Mouse (Mus musculus): ENCODE data around the gene Ifnab. TPM values are rescaled to one million over a fixed set of nuclear protein-coding genes. Genes with fewer than 3 reads are reported as not detected.

Ifnab gene
- total RNA-seq (2021), result not detected
- long read RNA-seq, experiment 1, result 0 reads
- long read RNA-seq, experiment 2, result 0 reads

DNA sequence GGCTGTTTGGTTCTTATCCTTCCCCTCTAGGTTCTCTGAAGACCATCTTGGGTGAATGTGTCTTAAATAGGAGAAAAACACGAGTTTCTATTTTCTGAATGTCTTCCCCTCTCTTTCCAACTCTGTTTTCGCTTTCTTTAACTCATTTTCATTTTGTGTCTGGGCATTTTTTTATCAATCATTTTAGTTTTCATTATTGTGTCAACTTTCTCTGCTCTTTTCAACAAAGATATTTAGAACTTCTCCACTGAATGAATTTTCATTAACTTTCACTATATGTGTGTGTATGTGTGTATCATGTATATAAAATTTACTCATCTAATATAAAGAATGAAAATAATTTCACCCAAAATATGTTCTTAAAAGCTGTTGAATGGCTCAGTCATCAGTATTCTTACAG is at the start of gene Ifnab:
Ifnab (minus strand) TSS at position 101 of the 400 bp plus-strand sequence.
- DNase-seq (ENCODE audit: low spot score in 2 of 2), result no peak

DNA sequence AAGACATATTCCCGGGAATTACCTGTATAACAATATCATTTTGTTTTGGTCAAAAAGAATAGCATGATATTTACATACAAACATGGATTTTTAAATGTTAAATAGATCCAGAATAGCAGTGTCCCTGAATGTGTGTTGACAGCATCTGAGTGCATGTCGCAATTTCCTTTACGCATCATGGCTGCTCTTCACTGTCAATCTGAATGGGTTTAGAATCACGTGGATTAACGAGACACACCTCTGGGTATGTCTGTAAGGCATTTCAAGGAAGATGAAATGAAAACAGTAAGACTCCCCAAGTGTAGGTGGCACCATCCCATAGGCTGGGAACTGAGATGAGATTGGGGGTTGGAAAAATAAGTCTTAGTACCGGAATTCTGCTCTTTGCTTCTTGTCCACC is 47.9 kb upstream of the Ifnab start:
- DNase-seq (ENCODE audit: low spot score in 2 of 2), result no peak

DNA sequence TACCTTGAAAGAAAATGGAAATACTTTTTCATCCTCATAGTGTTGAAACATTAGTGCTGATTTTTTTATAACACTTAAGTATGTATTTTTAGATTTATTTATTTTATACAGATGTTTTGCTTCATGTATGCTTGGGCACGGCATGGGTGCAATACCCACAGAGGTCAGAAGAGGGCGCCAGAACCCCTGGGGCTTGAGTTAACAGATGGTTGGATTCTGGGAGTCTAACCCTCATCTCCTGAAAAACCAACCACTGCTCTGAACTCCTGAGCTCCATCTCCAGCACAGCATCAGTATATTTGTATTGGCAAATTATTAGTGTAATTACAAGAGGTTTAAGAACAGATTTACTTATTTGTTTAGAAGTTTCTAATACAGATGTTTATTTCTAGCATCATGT is 47.3 kb upstream of the Ifnab start:
- DNase-seq (ENCODE audit: low spot score in 2 of 2), result peak; percentile 55 to 69

DNA sequence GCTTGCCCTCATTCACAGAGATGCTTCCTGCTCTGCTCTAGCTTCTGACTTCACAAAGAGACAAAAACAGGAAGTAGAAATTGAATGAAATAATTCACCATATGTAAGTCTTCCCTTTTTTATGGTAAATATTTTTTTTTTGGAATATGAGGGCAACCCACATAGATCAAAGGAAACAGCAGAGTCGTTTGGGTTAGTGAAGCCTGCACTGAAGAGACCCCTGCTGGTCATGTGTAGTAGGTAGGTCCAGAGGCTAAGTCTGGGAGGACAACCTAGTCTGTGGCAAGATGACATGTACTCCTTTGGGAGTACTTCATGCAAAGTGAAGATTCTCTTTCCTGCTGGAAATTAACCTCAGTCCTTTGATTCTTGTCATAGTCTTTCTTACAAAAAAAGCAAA is 36.2 kb upstream of the Ifnab start:
- DNase-seq (ENCODE audit: low spot score in 2 of 2), result no peak

DNA sequence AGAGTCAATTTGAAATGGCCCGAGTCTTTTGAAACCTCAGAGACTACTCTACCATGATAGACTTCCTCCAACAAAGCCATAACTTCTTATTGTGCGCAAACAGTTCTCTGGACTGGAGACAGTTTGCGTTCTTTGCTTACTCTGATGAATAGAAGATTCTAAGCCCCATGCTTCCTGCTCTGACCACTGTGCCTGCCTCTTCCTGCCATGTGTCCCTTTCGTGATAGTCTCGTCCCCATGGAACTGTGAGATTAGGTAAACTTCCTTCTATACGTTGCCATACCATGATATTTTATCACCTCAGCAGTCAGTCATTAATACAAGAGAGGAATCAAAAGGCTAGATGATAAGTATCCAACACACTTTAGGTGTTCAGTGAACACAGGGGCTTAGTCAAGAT is 35.6 kb upstream of the Ifnab start:
- DNase-seq (ENCODE audit: low spot score in 2 of 2), result no peak

DNA sequence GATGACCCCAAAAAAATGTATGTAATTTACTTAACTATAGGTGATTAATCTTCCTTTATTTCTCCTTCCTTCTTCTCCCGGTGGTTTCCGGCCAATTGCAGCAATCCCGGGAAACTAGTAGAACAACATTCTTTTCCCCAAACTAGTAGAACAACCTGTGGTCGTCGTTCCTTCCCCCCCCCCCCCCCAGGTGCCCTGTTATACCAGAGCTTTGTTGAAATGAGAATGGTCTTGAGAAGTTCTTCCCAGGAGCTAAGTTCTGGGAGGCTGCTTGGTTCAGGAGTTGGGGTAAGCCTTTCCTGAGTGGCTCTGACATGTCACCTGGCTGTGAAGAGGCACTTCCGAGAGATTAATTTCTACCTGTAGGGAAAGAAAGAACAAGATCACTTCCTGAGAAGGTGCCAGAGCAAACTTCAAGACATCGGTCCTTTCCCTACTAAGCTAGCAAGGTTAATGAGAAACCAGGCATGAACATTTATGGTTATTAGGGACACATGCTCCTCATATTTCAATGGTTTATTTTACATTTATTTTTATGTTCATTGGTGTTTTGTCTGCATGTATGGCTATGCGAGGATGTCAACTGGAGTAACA is 32.4 kb upstream of the Ifnab start:
- no peak for DNase-seq (ENCODE audit: low spot score in 2 of 2)

DNA sequence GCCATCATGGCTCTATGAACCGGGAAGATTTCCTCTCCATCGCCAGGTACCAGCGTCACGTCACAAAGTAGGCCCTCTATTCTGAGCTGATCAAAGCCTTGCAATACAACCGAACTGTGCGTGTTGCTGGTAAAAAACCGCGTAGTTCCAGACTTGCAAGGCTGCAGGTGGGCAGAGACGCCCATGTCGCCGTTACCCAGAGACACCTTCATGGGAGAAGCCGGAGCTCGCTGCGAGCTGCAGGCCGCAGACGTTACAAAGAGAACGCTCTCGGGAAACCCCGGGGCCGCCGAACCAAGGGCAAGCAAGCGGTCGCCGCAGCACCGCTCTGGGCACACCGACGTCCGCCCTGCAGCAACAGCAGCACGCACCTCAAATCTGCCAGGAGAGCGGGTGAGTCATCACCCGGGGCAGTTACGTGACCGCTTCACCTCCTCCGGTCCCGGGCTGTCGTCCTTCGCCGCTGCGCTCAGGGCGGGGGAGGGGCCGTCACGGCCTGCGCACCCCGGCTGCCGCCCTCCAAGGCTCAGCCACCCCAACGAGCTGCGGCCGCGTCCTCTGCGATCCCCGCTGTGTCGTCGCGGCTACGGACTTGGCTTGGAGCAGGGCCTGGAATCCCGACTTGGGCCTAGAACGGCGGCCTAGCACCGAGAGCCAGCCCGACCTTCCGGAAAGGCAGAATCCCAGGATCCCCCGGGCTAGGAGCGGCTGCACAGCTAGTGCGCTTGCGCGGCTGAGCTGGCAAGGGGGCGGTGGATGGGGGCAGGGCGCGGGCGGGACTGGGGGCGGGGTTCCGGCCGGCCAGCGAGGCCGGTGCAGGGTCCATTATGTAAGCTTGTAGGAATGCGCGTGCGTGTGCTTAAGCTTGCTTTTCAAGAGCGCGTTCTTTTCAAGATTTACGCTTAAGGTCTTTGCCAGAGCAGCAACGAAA is 30.9 kb upstream of the Ifnab start, which contains the start of the genes Gm26566 and Klhl9:
Gm26566 (plus strand) TSS at position 15 of the 931 bp plus-strand sequence.
Klhl9 (minus strand) TSS at position 675 of the 931 bp plus-strand sequence.
- DNase-seq (ENCODE audit: low spot score in 2 of 2), result peak; percentile 91 to 92

DNA sequence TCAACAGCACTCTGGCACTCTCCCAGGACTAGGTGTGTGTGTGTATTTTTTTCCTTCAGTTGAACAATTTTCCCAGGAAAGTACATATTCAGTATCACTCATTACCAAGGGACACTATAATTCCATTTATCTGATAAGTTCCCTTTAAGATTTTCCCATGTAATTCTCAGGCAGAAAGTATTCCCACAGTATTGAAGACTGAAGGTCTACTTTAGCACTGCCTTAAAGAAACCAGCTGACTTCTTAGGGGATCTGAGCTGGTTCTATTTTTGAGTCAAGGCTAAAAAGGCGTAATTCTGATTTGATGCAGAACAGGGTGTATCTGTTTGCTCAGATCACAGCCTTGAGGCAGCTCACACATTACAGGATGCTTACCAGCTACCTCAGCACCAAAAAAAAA is 27.6 kb upstream of the Ifnab start:
- no peak for DNase-seq (ENCODE audit: low spot score in 2 of 2)

DNA sequence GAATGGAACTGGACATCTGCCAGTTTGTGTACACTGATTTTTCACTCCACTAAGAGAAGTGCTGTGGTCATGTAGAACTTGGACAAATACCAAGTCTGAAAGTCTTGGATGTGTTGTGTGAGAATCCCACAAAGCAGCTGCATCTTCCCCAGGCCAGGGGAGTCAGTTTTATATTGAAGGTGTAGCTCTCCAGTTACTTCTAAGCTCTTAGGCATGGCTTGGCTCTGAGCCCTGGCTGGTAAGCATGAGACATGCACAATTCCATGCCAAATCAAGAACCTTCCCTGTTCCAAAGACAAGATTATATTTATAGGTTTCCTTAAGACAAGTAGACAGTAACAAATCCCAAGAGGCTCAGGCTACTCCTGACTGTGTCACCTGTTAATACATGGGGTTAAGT is 23.9 kb upstream of the Ifnab start:
- no peak for DNase-seq (ENCODE audit: low spot score in 2 of 2)

DNA sequence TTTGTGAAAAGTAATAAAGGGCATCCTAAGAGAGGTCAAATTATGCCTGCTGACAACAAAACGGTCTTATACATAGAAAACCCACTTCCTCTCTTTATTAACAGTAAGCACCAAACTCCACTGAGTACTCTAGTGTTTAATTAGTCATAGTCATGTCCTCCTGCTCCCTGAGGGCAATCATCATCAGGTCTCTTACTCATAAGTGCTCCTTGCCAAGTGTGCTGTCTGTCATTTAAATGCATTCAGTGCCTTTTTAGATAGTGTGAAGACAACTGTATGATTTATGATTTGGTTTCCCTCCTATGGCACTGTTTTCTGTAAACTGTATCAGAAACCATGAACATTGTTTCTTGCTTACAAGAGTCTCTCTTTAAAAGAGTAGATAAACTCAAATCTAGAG is 23.1 kb upstream of the Ifnab start:
- DNase-seq (ENCODE audit: low spot score in 2 of 2), result no peak

DNA sequence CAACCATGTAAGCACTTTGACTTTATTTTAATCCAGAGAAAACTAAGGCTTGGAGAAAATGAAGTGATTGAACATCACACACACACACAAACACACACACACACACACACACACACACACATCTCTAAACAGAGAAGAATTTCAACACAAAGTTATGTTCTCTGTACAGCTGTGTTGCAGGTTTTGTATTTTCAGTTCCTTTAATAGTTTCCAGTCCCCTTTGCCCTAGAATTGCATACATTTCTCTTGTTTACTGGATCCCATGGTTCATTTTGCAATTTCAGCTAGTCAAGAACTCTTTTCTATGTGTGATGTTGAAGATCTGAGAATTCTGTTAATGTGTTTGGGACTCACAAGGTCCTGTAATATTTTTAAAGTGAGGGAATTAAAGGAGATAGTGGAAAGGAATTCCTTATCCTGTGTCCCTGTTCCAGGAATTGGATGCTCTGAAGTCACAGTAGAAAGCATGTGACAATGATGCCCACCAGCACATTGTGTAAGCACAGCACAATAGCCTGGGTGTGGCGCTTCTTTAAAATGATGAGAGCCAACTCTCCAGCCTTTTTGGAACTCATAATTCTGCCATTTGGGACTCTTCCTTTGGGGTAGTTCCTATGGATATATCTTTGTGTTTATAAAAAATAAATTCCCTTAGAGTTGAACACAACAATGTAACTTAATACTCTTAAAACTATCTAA is 16.1 kb upstream of the Ifnab start:
- no peak for DNase-seq (ENCODE audit: low spot score in 2 of 2)

DNA sequence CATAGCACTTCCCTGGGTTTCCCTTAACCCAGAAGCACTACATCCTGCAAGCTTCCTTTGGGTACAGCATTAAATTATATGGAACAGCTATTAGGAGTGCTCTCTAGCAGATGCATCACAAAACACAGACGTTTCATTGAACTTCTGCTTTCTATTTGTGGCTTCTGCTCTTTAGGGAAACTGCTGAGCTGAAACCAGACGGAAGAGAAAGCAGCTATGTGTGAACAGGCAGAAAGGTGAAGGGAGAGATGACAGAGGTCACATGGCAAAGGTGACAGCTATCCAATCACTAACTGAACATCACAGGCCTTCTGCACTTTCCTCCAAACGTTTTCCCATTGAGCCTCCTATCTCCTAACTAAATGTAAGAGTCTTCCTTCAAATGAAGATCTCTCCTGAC is 14.8 kb upstream of the Ifnab start:
- no peak for DNase-seq (ENCODE audit: low spot score in 2 of 2)

DNA sequence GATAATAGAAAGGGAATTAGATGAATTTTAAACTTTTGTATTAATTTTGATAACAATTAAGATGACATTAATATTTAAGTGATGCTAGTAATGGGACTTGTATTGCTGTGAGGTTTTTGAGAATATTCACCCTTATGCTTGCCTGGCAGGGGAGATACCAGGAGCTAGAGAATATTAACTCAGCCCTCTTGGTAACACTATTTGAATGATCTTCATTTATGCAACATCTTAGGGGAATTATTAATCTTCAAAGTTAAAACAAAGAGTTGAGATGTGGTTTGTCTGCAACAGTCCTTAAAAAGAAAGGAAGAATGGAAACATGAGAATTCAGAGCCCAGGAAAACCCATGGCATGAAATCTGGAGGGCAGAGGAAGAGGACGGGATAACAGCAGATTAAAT is 8.1 kb upstream of the Ifnab start:
- DNase-seq (ENCODE audit: low spot score in 2 of 2), result no peak

DNA sequence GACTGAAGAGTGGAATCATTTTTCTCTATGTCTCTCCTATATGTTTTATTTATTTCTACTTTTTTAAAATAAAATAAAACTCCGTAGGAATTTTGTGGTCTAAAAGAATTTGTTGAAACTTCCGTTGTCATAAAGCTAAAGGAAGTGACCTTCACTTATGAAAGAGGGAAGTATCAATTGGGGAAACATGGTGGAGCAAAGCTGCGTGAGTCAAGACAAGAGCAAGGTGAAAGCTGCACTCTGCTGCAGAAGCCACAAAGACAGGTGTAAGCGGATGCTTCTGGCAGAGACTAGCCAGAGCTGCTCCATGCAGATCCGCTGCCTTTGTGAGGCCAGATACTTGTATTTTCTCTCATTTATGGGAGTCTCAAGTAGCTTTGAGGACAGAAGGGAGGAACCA is 7.6 kb upstream of the Ifnab start:
- DNase-seq (ENCODE audit: low spot score in 2 of 2), result no peak

DNA sequence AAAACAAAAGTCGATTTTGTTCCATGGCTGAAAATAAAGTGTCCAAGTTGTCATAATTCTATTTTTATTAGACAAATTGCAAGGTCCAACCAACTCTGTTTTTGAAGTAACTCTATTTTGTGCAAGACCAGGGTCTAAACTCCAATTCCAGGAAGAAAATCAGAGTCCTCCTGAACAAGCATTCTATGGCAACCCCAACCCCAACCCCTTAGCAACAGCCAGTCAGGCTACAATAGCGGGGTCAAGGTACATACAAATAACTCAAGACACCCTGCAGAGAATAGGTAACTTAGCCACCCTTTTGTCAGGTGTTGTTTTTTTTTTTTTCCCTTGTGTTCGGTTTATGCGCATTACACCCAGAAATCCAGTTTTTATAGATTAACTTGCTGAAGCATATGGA is 6.6 kb upstream of the Ifnab start:
- DNase-seq (ENCODE audit: low spot score in 2 of 2), result no peak

DNA sequence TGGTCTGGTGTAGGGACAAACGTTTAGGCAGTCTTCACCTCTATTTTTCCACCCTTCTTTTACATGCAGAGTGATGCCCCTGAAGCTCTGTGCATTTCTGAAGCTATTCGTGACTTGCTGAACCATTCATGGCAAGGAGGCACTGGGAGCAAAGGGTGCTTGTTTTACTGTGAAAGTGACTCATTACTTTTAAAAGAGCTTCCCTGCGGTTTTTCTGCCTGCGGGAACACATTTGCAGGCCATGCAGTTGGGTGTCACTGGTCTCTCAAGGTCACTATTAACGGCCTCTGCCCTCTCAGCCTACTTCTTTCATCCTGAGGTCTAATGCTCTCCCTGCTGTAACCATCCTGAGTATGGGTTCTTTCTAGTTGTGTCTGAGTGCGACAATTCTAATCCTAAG is 5.9 kb upstream of the Ifnab start:
- DNase-seq (ENCODE audit: low spot score in 2 of 2), result no peak

DNA sequence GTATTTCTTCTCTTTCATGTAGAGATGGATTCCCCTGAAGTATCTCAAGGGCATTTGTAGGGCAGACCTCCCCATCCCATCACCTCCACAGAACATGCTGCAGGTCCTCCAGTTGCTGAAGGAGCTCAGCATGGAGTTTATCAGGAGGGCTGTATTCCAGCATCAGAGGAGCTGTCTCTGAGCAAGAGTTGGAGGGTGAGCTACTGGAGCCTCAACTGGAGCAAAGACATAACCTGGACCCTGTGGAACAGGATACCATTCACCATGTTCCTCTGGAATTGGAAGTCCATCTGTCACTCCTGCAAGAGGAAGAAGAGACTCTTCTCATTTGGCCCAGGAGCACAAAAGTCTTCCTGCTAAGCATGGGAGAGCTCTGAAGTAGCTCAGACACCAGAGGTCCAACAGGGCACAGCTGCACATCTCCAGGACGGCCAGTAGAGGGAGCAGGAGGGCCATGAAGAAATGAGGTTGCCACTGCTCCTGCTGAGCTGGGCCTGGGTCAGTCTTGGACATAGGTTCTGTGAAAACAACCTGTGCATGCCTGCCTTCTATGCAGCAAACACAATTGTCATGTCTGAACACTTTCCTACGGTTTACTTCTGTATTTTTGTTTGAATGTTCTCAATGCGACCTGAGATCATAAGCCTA is 5.2 kb upstream of the Ifnab start:
- DNase-seq (ENCODE audit: low spot score in 2 of 2), result peak; percentile 32 to 69

DNA sequence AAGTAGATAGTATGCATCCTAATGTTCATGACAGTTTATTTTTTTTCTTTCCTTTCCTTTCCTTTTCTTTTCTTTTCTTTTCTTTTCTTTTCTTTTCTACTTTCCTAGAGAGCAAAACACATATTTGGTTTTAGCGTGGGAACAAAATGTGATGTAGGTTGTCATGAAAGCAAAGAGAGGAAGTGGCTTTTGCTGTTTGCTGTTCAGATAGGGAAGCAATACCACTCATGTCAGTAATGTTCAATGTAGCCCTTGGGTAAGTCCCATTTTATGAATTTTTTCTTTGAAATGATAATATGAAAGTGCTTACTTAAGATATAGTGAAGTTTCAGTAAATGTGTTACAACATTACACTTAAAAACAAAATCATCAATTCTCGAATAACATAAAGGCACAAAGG is 2.2 kb upstream of the Ifnab start:
- DNase-seq (ENCODE audit: low spot score in 2 of 2), result no peak

DNA sequence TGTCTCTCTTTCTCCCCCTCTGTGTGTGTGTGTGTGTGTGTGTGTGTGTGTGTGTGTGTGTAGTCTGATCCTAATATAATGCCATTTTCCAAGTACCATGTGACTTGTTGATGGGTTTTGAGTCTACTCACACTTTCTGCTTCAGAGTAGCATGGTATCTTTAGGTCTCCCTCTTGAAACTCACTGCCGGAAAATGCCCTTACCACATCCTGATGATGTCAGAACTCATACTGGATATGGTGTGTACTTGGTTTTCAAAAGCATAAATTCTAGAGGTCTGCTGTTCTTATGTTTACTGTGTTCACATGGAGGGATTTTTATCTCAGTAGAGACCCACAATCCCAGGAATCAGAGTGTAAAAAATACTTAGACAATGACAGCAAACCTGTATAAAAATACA is 1.4 kb upstream of the Ifnab start:
- DNase-seq (ENCODE audit: low spot score in 2 of 2), result no peak

DNA sequence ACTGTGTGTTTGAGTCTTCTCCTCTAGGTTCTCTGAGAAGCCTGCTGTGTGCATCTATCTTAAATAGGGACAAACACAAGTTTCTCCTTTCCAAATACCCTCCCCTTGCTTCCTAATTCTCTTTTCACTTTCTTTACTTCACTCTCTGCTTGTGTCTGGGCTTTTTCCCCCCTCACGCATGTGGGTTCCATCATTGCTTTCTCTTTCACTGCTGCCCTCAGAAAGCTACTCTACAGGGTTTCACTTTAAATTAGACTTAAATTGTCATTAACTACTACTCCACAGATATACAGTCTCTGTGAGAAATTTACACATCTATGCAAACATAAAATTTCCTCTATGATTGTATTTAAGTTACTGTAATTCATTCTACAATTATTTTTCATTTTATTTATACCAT is 7.3 kb downstream of the Ifnab start, which contains the start of gene Ifna2:
Ifna2 (minus strand) TSS at position 101 of the 400 bp plus-strand sequence.
- no peak for DNase-seq (ENCODE audit: low spot score in 2 of 2)

DNA sequence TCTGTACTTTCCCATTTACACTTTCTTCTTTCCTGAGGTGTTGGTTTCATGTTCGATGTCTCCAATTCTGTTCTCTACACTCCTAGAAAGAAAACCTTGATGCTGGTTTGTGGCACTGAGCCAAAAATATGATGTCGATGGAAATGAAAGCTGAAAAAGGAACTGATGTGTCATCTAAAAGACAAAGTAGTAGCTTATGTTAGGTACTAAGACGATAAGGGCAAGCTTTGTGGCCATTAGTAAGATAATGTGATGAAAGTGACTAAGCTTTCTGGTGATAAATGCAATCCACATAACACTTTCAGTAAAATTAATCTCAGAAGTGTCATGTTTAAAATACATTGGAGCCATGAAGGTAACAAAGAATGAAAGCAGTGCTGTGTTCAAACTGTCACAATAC is 9.8 kb downstream of the Ifnab start:
- no peak for DNase-seq (ENCODE audit: low spot score in 2 of 2)
